Mouse (Mus musculus) heart, embryonic 16.5 days (tissue): ENCODE measurements at regions not wholly inside any gene's neighbourhood (a gene's known extent, or its start where the extent isn't known, plus 50 kb on each side); places are given as distances from the start of the nearest gene placed in this dataset.
A peak's percentile ranks its signal among the peaks of the same experiment; 100 is the strongest.

Experiments
- ATAC-seq: fragments of 200-750 bp; cut with Nextera tagmentation; replicated peaks from 2 replicates; pipeline ENCODE4 v1.8.0; 2017; ENCODE audit warnings: moderate number of reproducible peaks; ENCODE audit not compliant: insufficient read depth, low FRiP score; ENCODE audit errors: extremely low read depth
- H3K27ac ChIP-seq: fragments of 300-500 bp; sonication (generic); 2 replicates; pipeline ENCODE4 v1.5.1; 2014; ENCODE audit warnings: mild to moderate bottlenecking, low read length, control low read depth, moderate library complexity
- H3K27me3 ChIP-seq: fragments of 300-500 bp; sonication (generic); 2 replicates; pipeline ENCODE4 v1.6.1; 2014; ENCODE audit warnings: low read length, mixed read lengths; ENCODE audit not compliant: control insufficient read depth, insufficient read depth
- H3K36me3 ChIP-seq: fragments of 300-500 bp; sonication (generic); 2 replicates; pipeline ENCODE4 v1.6.1; 2014; ENCODE audit not compliant: control insufficient read depth, insufficient read depth
- H3K4me1 ChIP-seq: fragments of 300-500 bp; sonication (generic); 2 replicates; pipeline ENCODE4 v1.6.1; 2014; ENCODE audit warnings: low read length, mixed read lengths; ENCODE audit not compliant: control insufficient read depth, insufficient read depth
- H3K4me2 ChIP-seq: fragments of 300-500 bp; sonication (generic); 2 replicates; pipeline ENCODE4 v1.6.1; 2014; ENCODE audit warnings: low read depth, mild to moderate bottlenecking, control low read depth, low read length
- H3K4me3 ChIP-seq: fragments of 300-500 bp; sonication (generic); 2 replicates; pipeline ENCODE4 v1.5.1; 2014; ENCODE audit warnings: mild to moderate bottlenecking, control low read depth, low read length
- H3K9ac ChIP-seq: fragments of 300-500 bp; sonication (generic); 2 replicates; pipeline ENCODE4 v1.6.1; 2014; ENCODE audit warnings: low read length, control low read depth
- H3K9me3 ChIP-seq: fragments of 300-500 bp; sonication (generic); replicated peaks from 2 replicates; pipeline ENCODE4 v1.6.1; 2016; ENCODE audit warnings: low read length; ENCODE audit not compliant: control insufficient read depth
- WGBS: fragments of 180-500 bp; shearing (Covaris S2); extraction: QIAGEN DNeasy Blood & Tissue Kit; methylation state at CpG from one replicate; pipeline ENCODE4 v1.1.7; 2014; 5-methylcytosine and 5-hydroxymethylcytosine counted together

GRCm38 (mm10) chr8:49541337-49541736 lies 697.6 kb upstream of the Tenm3 start:
- no peak for ATAC-seq

DNA sequence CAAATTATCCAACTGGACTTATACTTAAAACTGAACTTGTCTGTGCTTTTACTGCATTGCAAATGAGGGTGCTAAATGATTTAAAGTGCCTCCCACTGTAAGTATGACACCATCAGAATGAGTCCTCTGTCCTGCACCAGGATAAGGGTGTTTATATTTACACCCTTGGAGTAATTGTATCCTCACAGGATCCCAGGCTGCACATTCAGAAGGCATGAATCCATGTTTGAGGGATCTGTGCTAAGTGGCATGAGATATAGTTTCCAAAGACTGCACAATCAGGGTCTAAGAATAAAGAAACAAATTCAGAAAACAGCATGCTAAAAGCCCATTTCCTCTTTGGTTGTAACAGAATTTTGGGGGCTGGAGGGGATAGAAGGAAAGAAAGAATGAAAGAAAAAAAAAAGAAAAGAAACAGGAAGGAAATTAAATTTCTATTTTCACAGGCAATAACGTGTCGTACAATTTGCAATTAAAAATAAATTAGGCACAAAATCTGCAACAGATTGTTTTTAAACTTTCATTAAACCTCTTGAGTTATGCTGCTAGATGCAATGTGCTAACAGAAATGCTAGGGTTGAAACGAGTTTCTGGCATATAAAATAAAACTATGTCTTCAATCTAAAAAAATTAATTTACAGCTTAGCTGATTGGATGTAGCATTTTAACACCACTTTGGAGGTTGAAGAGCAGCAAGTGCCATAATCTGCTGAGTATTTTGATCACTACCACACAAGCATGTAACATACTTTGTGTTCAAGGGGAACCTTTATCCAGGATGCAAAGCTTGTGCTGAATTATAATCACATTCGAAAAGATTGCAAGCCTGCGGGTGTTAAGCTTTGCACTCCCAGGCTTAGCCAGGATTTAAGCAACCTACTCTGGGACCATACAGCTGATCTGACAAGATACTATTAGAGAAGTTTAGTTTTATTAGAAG lies 689.9 kb upstream of the Tenm3 start:
- Histone ChIP-seq H3K4me3 (no peak overlapping the region), H3K27me3 (no peaks in the 10 kb centered on the region)
- 70% methylated on average over 5 of the region's 5 CpGs for WGBS

More at GRCm38 (mm10) chr8:49541337-49541736, 697.6 kb upstream of the Tenm3 start:
- Histone ChIP-seq H3K9me3 (no peaks in the 10 kb centered on the region), H3K36me3 (no peaks in the 10 kb centered on the region), H3K27me3 (no peaks in the 10 kb centered on the region), H3K4me3 (no peak overlapping the region), H3K4me2 (no peak overlapping the region), H3K4me1 (no peaks in the 10 kb centered on the region), H3K9ac (no peak overlapping the region), H3K27ac (no peak overlapping the region)
- 55% methylated on average over 5 of the region's 5 CpGs for WGBS

DNA sequence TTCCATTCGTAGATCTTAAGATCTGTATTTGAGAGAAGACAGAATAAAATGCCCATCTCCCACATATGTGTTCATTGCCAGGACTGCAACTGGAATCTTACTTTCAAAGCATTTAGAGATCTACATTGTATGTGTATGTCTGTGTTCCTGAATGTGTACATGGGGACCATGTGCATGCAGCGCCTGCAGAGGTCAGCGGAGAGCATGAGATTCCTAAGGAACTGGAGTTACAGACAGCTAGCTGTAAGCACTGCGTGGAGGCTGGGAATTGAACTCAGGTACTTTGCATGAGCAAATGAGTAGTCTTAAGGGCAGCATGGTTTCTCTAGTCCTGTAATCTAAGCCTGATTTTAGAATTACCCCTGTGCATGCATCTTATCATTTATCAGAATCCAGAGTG lies 685.5 kb upstream of the Tenm3 start:
- Histone ChIP-seq H3K27me3 (no peaks in the 10 kb centered on the region), H3K27ac (no peak overlapping the region), H3K4me3 (no peak overlapping the region), H3K9ac (no peak overlapping the region), H3K4me1 (no peaks in the 10 kb centered on the region), H3K36me3 (no peaks in the 10 kb centered on the region), H3K4me2 (no peak overlapping the region), H3K9me3 (no peaks in the 10 kb centered on the region)
- WGBS, result 71% methylated on average over 4 of the region's 4 CpGs
- ATAC-seq, result no peak; the same call in 1 of the 2 replicates

More for the DNA sequence above, 689.9 kb upstream of the Tenm3 start:
- Histone ChIP-seq H3K4me1 (no peaks in the 10 kb centered on the region), H3K9ac (no peak overlapping the region), H3K36me3 (no peaks in the 10 kb centered on the region), H3K9me3 (no peaks in the 10 kb centered on the region), H3K27ac (peak overlapping the region; percentile 31; the same call in 1 of the 2 replicates), H3K4me2 (no peak overlapping the region)
- ATAC-seq, result no peak

DNA sequence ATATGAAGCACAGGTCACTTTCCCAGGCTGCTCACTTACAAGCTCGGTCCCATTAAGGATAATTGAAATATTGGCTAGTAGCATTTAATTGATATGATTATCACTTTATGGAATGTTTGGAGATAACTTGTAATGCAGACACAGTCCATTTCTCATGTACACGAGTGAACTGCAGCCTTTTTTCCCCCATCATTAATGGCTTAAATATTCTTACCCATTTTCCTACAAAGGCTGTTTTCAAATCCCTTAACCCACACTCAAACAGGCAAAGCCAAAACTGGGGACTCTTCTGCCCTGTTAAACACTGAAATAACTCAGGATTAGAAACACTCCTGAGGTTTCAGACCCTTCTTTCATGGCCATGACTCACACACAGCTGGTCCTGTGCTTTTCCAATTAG lies 649.2 kb upstream of the Tenm3 start:
- Histone ChIP-seq H3K4me2 (no peak overlapping the region), H3K36me3 (no peaks in the 10 kb centered on the region), H3K4me1 (no peaks in the 10 kb centered on the region), H3K9me3 (no peaks in the 10 kb centered on the region), H3K9ac (no peak overlapping the region), H3K27me3 (no peaks in the 10 kb centered on the region), H3K27ac (no peak overlapping the region), H3K4me3 (no peak overlapping the region)
- no peak for ATAC-seq
- WGBS, result 52% methylated on average over 2 of the region's 2 CpGs

DNA sequence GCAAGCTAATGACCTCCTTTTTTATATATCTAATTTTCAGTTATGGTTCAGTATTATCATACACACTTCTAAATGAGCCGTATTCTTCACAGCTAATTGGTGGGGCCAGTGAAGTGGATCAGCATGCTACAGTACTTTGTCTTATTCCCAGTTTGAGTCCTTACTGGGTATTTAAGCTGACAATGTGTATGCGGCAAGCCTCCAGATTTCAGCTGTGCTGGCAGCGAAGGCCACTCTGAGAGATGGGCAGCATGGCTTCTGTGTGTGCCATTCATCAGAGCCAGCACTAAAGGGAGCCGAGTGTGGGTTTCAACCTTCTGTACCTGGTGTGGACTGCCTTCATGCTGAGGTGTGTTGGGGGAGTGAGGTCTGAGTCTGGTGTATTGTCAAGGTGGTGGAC lies 641.5 kb upstream of the Tenm3 start:
- WGBS, result 87% methylated on average over 4 of the region's 4 CpGs
- ATAC-seq, result no peak
- Histone ChIP-seq H3K9me3 (no peaks in the 10 kb centered on the region), H3K4me3 (no peak overlapping the region), H3K36me3 (no peaks in the 10 kb centered on the region), H3K9ac (no peak overlapping the region), H3K27ac (no peak overlapping the region), H3K4me1 (no peaks in the 10 kb centered on the region), H3K27me3 (no peaks in the 10 kb centered on the region), H3K4me2 (no peak overlapping the region)

GRCm38 (mm10) chr8:49481476-49481992 lies 637.8 kb upstream of the Tenm3 start:
- no peak for ATAC-seq
- Histone ChIP-seq H3K27ac (no peak overlapping the region), H3K4me3 (no peak overlapping the region), H3K9ac (no peak overlapping the region), H3K4me2 (no peak overlapping the region), H3K4me1 (no peaks in the 10 kb centered on the region), H3K9me3 (no peaks in the 10 kb centered on the region), H3K27me3 (no peaks in the 10 kb centered on the region), H3K36me3 (no peaks in the 10 kb centered on the region)
- WGBS, result 83% methylated on average over 6 of the region's 6 CpGs

DNA sequence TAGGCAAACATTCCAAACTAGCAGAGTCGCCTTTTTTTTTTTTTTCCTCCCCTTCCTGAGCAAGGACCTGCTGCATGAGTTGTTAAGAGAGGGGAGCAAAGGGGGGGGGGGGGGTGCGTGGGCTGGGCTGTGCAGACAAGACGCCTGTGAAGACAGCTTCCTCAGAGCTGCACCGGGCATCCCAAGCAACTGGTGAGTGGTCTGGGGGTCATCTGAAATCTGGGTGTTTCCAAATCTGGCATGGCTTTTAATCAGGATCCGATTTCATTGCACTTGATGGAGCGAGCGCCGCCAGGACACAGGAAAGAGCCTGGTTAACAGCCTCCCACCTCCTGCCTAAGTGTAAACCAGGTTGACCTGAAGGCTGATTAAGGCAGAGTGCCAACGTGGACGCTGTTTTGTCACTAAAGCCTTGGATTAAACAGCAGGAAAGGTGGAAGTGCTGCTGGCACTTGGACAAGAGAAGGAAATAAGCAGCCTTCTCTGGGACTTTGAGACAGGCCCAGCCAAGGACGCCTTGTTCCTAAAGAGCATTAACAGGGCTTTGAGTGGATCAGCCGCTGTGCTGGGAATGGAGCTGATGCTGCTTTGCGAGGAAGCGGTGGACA lies 622.3 kb upstream of the Tenm3 start:
- H3K9me3 ChIP-seq, result no peaks in the 10 kb centered on the region
- peak overlapping the region; percentile 53 for H3K4me2 ChIP-seq
- 18% methylated on average over 14 of the region's 14 CpGs for WGBS
- no peak for ATAC-seq
- no peak overlapping the region for H3K9ac ChIP-seq
- H3K4me3 ChIP-seq, result peak overlapping the region; percentile 17
- no peak overlapping the region for H3K27ac ChIP-seq
- no peaks in the 10 kb centered on the region for H3K27me3 ChIP-seq
- no peaks in the 10 kb centered on the region for H3K36me3 ChIP-seq
- no peaks in the 10 kb centered on the region for H3K4me1 ChIP-seq

- Histone ChIP-seq H3K4me1 (no peaks in the 10 kb centered on the region), H3K27ac (no peak overlapping the region), H3K4me2 (no peak overlapping the region), H3K36me3 (no peaks in the 10 kb centered on the region), H3K27me3 (no peaks in the 10 kb centered on the region), H3K9ac (no peak overlapping the region), H3K4me3 (no peak overlapping the region), H3K9me3 (no peaks in the 10 kb centered on the region)
- WGBS, result 68% methylated on average over 7 of the region's 7 CpGs
- no peak for ATAC-seq
Measured at GRCm38 (mm10) chr8:49465070-49465469, 621.3 kb upstream of the Tenm3 start.

DNA sequence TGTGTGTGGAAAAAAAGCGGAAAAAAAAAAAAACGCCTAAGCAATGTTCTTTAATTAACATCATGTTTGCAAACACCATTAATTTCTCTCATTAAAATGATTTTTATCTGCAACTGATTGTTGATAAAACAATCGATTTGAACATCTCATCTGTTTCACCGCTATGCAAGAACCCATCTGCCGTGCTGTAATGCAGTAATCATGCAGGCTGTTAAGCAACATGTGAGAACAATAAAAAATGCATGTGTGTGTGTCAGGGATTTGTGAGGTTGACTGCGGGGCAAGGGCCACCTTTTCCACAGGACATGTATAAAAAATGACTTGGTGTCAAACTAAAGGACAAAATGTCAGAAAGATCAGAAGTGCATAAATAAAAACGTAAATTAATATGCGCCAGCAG lies 618.9 kb upstream of the Tenm3 start:
- no peaks in the 10 kb centered on the region for H3K4me1 ChIP-seq
- no peak overlapping the region for H3K4me3 ChIP-seq
- 82% methylated on average over 8 of the region's 8 CpGs for WGBS
- no peaks in the 10 kb centered on the region for H3K27me3 ChIP-seq
- H3K36me3 ChIP-seq, result no peaks in the 10 kb centered on the region
- H3K9me3 ChIP-seq, result no peaks in the 10 kb centered on the region
- no peak overlapping the region for H3K9ac ChIP-seq
- H3K27ac ChIP-seq, result no peak overlapping the region
- no peak overlapping the region for H3K4me2 ChIP-seq
- ATAC-seq, result no peak
